Mouse (Mus musculus): ENCODE data around the gene Ctnnd2. TPM values are rescaled to one million over a fixed set of nuclear protein-coding genes. Genes with fewer than 3 reads are reported as not detected.
"Not testable (repeated sequence)": the region's sequence is repeated elsewhere in the genome, so short reads cannot be mapped to it uniquely, and the experiment has no call there.

Ctnnd2 gene
- polyA plus RNA-seq (2015; fragmentation: Nextera tagmentation; extraction: Ambion mirVana) = 17.2 and 17.9 TPM in 2 replicates

DNA sequence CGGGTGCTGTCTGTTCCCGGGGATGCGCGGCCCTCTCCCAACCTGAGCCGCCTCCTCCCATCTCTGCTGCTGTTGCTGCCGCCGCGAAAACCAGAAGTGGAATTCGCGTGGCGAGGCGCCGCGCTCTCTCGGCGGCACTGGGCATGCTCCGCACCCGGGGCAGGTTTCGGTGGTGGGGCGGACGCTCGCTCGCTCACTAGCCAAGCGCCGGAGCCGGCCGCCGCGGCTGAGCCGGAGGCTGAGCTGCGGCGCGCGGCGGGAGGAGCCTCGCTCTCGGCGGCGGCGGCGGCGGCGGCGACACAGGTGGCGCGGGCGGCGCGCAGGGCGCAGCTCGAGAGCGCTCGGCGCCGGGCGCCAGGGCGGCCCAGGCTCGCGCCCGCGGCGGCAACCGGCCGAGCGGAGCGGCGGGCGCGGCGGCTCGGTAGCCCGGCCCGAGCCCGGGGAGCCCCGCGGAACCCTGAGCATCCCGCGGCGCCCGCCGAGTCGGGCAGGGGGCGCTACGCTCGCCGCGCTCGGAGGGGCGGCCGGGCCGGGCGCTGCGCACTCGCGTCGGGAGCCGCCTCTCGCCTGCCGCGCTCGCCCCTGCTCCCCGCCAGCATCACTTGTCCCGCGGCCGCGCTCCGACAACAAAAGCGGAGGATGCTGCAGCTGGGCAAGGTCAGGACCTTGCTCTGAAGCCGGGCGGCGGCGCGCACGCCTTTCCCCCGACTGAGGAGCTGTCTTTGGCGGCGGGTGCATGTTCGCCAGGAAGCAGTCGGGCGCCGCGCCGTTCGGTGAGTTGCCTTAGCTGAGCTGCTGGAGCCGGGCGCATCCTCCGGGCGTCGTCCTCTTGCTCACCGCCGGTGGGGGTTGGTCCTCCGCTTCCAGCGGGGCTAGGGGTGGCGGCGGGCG is at the start of gene Ctnnd2:
TSS of gene Ctnnd2 (plus strand) at position 203 of the 891 bp plus-strand sequence.
- peak within 1 kb of the TSS; percentile 84 for H3K4me2 ChIP-seq (ENCODE audit: low read depth, low read length)
- ATAC-seq (ENCODE audit: low read depth) = peak; percentile 86
- H3K9me3 ChIP-seq (ENCODE audit: control insufficient read depth, low read length) = no peaks in the 10 kb centered on the region
- peak within 1 kb of the TSS; percentile 70 for H3K27ac ChIP-seq (ENCODE audit: low read length)
- H3K4me3 ChIP-seq (ENCODE audit: low read length) = peak within 1 kb of the TSS; percentile 71
- H3K27me3 ChIP-seq (ENCODE audit: control insufficient read depth, insufficient read depth, low read depth, low read length) = peaks cover 30% of the 10 kb centered on the region
- H3K4me1 ChIP-seq (replicated peaks; ENCODE audit: control insufficient read depth, insufficient read depth, low read length) = peaks cover 3% of the 10 kb centered on the region; the same call in 1 of the 2 replicates
- WGBS = under 1% methylated on average over 78 of the region's 136 CpGs
- H3K9ac ChIP-seq (ENCODE audit: low read length) = peak within 1 kb of the TSS; percentile 71
- H3K36me3 ChIP-seq (ENCODE audit: control insufficient read depth, insufficient read depth, low read length) = no peaks in the 10 kb centered on the region

DNA sequence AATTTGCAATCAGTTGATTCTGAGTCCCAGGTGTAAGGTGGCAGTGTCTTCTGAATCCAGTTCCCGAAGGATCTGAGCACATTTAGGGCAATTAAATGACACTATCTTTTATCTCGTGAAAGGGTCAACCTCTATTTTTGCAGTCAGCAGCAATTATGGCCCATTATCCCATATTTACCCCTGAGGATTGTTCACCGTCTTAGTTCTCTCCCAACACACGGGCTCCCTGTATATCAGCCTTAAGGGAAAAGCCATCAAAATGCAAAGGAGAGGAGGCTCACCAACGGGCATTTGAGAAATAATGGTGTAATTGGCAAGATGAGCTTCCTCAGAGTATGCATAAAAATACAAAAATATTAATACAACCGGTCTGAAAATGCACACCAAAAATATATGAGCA is 41.7 kb upstream of the Ctnnd2 start:
- H3K27me3 ChIP-seq (ENCODE audit: control insufficient read depth, insufficient read depth, low read depth, low read length) = no peaks in the 10 kb centered on the region
- no peak overlapping the region for H3K27ac ChIP-seq (ENCODE audit: low read length)
- H3K4me2 ChIP-seq (ENCODE audit: low read depth, low read length) = no peak overlapping the region
- WGBS = 78% methylated on average over 6 of the region's 6 CpGs
- H3K4me3 ChIP-seq (ENCODE audit: low read length) = no peak overlapping the region
- no peaks in the 10 kb centered on the region for H3K4me1 ChIP-seq (replicated peaks; ENCODE audit: control insufficient read depth, insufficient read depth, low read length)
- H3K36me3 ChIP-seq (ENCODE audit: control insufficient read depth, insufficient read depth, low read length) = no peaks in the 10 kb centered on the region
- no peak overlapping the region for H3K9ac ChIP-seq (ENCODE audit: low read length)
- H3K9me3 ChIP-seq (ENCODE audit: control insufficient read depth, low read length) = no peaks in the 10 kb centered on the region
- ATAC-seq (ENCODE audit: low read depth) = no peak

DNA sequence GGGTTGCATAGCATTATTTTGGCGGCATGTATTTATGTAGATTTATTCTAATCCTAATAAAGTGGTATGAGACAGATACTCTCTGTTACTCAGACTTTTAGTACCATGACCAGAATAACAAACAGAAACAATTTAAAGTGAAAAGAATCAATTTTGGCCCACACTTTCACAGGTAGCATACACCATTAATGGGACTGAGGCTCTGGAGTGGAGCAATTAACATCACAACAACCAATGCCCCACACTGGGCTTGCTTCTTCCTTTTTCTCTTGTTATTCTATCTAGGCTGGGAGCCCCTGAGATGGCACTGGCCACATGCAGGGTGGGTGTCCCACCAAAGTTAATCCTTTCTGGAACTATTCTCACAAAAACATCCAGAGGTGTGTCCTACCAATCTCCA is 32.8 kb upstream of the Ctnnd2 start:
- not testable (repeated sequence) for H3K4me2 ChIP-seq (ENCODE audit: low read depth, low read length); H3K27me3 ChIP-seq (ENCODE audit: control insufficient read depth, insufficient read depth, low read depth, low read length); H3K27ac ChIP-seq (ENCODE audit: low read length); H3K36me3 ChIP-seq (ENCODE audit: control insufficient read depth, insufficient read depth, low read length); H3K9me3 ChIP-seq (ENCODE audit: control insufficient read depth, low read length); H3K9ac ChIP-seq (ENCODE audit: low read length); H3K4me1 ChIP-seq (replicated peaks; ENCODE audit: control insufficient read depth, insufficient read depth, low read length); ATAC-seq (ENCODE audit: low read depth); H3K4me3 ChIP-seq (ENCODE audit: low read length)
- WGBS = 60% methylated on average over 1 of the region's 1 CpGs

DNA sequence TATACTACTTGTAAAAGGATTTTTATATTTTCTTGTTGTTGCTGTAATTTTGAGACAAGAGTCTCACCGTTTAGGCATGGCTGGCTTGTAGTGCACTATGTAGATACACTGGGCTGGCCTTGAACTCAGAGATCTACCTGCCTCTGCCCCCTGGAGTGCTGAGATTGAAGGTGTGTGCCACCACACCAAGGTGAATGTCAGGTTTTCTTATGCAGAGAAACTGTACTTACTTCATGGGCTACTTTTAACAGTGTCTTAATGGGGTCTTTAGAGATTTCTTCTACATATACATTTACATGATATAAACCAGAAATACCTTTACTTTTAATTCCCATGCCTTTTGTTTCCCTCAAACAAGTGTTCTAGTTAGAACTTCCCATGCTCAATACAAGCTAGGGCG is 27.0 kb upstream of the Ctnnd2 start:
- H3K4me1 ChIP-seq (replicated peaks; ENCODE audit: control insufficient read depth, insufficient read depth, low read length) = no peaks in the 10 kb centered on the region
- WGBS = 75% methylated on average over 2 of the region's 2 CpGs

DNA sequence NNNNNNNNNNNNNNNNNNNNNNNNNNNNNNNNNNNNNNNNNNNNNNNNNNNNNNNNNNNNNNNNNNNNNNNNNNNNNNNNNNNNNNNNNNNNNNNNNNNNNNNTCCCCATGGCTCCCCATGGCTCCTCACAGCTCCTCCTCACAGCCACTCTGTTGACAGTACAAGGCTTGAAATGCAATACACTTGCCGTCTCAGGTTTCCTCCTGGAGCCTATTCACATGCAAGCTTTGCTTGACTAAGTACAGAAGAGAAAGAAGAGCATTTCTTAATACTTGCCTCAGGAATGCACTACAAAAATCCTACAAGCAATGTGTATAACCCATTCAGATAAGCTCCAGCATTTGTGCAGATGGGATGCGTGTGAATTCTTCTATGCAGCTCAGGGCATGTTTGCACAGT is 20.2 kb upstream of the Ctnnd2 start:
- Histone ChIP-seq H3K9ac (ENCODE audit: low read length) (no peak overlapping the region), H3K36me3 (ENCODE audit: control insufficient read depth, insufficient read depth, low read length) (no peaks in the 10 kb centered on the region), H3K27ac (ENCODE audit: low read length) (no peak overlapping the region), H3K4me3 (ENCODE audit: low read length) (no peak overlapping the region), H3K4me2 (ENCODE audit: low read depth, low read length) (no peak overlapping the region), H3K9me3 (ENCODE audit: control insufficient read depth, low read length) (no peaks in the 10 kb centered on the region), H3K27me3 (ENCODE audit: control insufficient read depth, insufficient read depth, low read depth, low read length) (no peaks in the 10 kb centered on the region), H3K4me1 (replicated peaks; ENCODE audit: control insufficient read depth, insufficient read depth, low read length) (no peaks in the 10 kb centered on the region)
- ATAC-seq (ENCODE audit: low read depth) = peak; percentile 31
- 22% methylated on average over 2 of the region's 2 CpGs for WGBS

More for the DNA sequence above, 27.0 kb upstream of the Ctnnd2 start:
- H3K9me3 ChIP-seq (ENCODE audit: control insufficient read depth, low read length) = no peaks in the 10 kb centered on the region
- no peak for ATAC-seq (ENCODE audit: low read depth)
- H3K36me3 ChIP-seq (ENCODE audit: control insufficient read depth, insufficient read depth, low read length) = no peaks in the 10 kb centered on the region
- H3K27ac ChIP-seq (ENCODE audit: low read length) = no peak overlapping the region
- no peak overlapping the region for H3K9ac ChIP-seq (ENCODE audit: low read length)
- H3K4me3 ChIP-seq (ENCODE audit: low read length) = no peak overlapping the region
- H3K27me3 ChIP-seq (ENCODE audit: control insufficient read depth, insufficient read depth, low read depth, low read length) = no peaks in the 10 kb centered on the region
- no peak overlapping the region for H3K4me2 ChIP-seq (ENCODE audit: low read depth, low read length)

DNA sequence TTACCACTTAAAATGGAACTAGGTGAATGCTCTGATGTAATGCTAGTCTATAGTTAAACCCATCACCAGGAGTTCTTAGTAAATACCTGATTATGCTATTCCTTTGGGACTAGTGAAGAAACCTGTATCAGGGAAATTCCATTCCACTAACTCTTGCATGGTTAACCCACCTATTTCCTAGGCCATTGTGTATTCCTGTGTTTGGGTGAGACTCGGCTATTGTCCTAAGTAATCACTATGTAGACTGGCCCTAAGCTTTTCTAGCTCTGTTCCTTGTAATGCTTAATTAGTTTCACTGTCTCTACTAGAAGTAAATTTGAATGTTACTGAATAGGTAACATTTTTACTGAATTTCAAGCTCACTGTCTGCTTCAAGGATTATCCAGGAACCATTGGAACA is 14.4 kb upstream of the Ctnnd2 start:
- ATAC-seq (ENCODE audit: low read depth) = no peak
- Histone ChIP-seq H3K9ac (ENCODE audit: low read length) (no peak overlapping the region), H3K9me3 (ENCODE audit: control insufficient read depth, low read length) (no peaks in the 10 kb centered on the region), H3K36me3 (ENCODE audit: control insufficient read depth, insufficient read depth, low read length) (no peaks in the 10 kb centered on the region), H3K4me3 (ENCODE audit: low read length) (no peak overlapping the region), H3K4me1 (replicated peaks; ENCODE audit: control insufficient read depth, insufficient read depth, low read length) (no peaks in the 10 kb centered on the region), H3K27ac (ENCODE audit: low read length) (no peak overlapping the region), H3K27me3 (ENCODE audit: control insufficient read depth, insufficient read depth, low read depth, low read length) (no peaks in the 10 kb centered on the region), H3K4me2 (ENCODE audit: low read depth, low read length) (no peak overlapping the region)
- 85% methylated on average over 1 of the region's 1 CpGs for WGBS

DNA sequence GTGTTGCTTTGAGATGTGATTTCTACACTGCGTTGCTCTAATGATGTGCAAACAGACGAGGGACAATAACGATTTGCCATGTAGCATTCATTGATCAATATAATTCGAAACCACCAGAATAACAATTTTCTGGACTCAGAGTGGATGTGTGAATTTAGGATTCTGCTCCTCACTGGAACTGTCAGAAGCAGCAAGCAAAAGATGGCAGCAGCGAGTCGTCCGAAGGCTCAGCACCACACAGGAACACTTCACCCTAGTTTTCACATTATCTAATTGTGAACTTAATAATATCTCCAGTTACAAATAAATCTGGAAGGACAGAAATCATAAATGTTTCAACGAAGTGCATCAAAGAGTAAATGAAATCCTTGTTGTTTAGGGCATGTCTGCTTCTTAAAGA is 2.4 kb upstream of the Ctnnd2 start:
- H3K9me3 ChIP-seq (ENCODE audit: control insufficient read depth, low read length) = no peaks in the 10 kb centered on the region
- no peaks in the 10 kb centered on the region for H3K36me3 ChIP-seq (ENCODE audit: control insufficient read depth, insufficient read depth, low read length)
- peaks cover 30% of the 10 kb centered on the region for H3K27me3 ChIP-seq (ENCODE audit: control insufficient read depth, insufficient read depth, low read depth, low read length)
- ATAC-seq (ENCODE audit: low read depth) = no peak
- no peak overlapping the region for H3K4me3 ChIP-seq (ENCODE audit: low read length)
- no peak overlapping the region for H3K4me2 ChIP-seq (ENCODE audit: low read depth, low read length)
- 73% methylated on average over 8 of the region's 8 CpGs for WGBS
- H3K9ac ChIP-seq (ENCODE audit: low read length) = no peak overlapping the region
- no peak overlapping the region for H3K27ac ChIP-seq (ENCODE audit: low read length)
- H3K4me1 ChIP-seq (replicated peaks; ENCODE audit: control insufficient read depth, insufficient read depth, low read length) = peaks cover 3% of the 10 kb centered on the region; the same call in 1 of the 2 replicates

DNA sequence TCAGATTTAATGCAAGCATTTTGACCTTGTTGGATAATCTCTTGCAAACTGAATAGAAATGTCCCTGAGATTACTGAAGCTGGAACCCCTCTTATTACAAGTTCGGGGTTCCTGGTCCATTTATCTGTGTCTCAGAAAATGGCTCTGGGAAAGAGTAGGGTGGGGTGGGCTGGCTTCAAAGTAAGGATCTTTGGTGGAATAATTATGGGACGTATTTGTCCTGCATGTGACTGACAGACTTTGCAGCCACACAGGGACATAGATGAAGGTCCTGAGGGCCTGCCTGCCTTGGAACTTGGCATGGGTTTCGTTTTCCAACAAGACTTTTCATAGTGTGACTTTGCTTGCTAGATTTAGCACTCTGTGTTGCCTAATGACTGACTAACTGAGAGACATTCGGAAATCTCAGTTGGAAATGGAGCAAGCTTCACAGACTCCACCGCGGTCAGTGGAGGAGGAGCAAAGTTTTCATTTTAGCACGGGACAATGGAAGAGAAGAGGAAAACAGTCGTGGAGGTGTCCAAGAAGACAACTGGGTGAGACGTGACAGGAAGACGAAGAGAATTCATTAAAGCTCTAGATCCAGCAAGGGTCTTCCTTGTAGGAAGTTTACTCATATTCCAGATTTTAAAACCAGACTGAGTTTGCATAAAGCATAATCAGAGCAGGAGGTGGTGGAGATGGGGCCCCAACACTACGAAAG is 749 bp upstream of the Ctnnd2 start:
- Histone ChIP-seq H3K4me2 (ENCODE audit: low read depth, low read length) (peak overlapping the region; percentile 84), H3K9me3 (ENCODE audit: control insufficient read depth, low read length) (no peaks in the 10 kb centered on the region), H3K4me3 (ENCODE audit: low read length) (peak overlapping the region; percentile 71), H3K36me3 (ENCODE audit: control insufficient read depth, insufficient read depth, low read length) (no peaks in the 10 kb centered on the region), H3K4me1 (replicated peaks; ENCODE audit: control insufficient read depth, insufficient read depth, low read length) (peaks cover 3% of the 10 kb centered on the region; the same call in 1 of the 2 replicates), H3K27me3 (ENCODE audit: control insufficient read depth, insufficient read depth, low read depth, low read length) (peaks cover 30% of the 10 kb centered on the region), H3K9ac (ENCODE audit: low read length) (peak overlapping the region; percentile 71), H3K27ac (ENCODE audit: low read length) (peak overlapping the region; percentile 70; the same call in 1 of the 2 replicates)
- 19% methylated on average over 11 of the region's 11 CpGs for WGBS
- no peak for ATAC-seq (ENCODE audit: low read depth)

DNA sequence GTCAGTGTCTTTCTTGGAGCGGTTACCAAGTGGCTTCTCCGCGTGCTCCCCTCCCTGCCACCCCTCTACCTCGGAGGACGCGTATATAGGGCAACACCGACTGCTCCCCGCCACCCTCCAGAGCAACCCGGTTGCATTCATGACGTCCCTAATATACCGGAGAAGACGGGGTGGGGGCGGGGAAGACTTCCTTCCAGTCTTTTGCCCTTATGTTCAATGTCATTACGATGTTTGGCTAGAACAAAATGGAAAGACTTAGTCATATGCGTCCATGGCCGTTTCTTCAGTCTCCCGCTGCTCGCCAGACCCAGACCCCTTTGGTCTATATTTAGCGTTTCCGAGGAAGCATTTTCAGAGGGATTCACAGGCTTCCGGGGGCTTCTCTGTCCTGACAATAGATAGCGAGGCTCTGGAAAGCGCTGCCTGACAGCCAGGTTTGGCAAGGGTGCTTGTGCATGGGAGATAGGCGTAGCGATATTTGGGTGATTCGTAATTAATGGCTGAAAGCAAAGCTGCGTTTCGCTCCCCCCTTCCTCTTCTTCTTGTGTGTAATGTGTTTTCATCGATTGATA is 1.1 kb downstream of the Ctnnd2 start:
- peaks cover 3% of the 10 kb centered on the region; the same call in 1 of the 2 replicates for H3K4me1 ChIP-seq (replicated peaks; ENCODE audit: control insufficient read depth, insufficient read depth, low read length)
- peak; percentile 55 for ATAC-seq (ENCODE audit: low read depth)
- no peaks in the 10 kb centered on the region for H3K36me3 ChIP-seq (ENCODE audit: control insufficient read depth, insufficient read depth, low read length)
- H3K27ac ChIP-seq (ENCODE audit: low read length) = peak overlapping the region; percentile 70
- under 1% methylated on average over 29 of the region's 29 CpGs for WGBS
- H3K4me3 ChIP-seq (ENCODE audit: low read length) = peak overlapping the region; percentile 71
- peaks cover 30% of the 10 kb centered on the region for H3K27me3 ChIP-seq (ENCODE audit: control insufficient read depth, insufficient read depth, low read depth, low read length)
- H3K9me3 ChIP-seq (ENCODE audit: control insufficient read depth, low read length) = no peaks in the 10 kb centered on the region
- peak overlapping the region; percentile 71 for H3K9ac ChIP-seq (ENCODE audit: low read length)
- peak overlapping the region; percentile 84 for H3K4me2 ChIP-seq (ENCODE audit: low read depth, low read length)
